Mouse (Mus musculus) forebrain, embryonic 15.5 days (tissue): ENCODE results near the gene Mcf2l. TPM values are rescaled to one million over a fixed set of nuclear protein-coding genes. Genes with fewer than 3 reads are reported as not detected.

Experiments used
- ATAC-seq: fragments of 200-750 bp; cut with Nextera tagmentation; replicated peaks from 2 replicates; pipeline ENCODE4 v1.8.0; 2017; ENCODE audit warnings: mild to moderate bottlenecking, moderate TSS enrichment, moderate library complexity
- H3K27ac ChIP-seq: fragments of 300-500 bp; sonication (generic); replicated peaks from 2 replicates; pipeline ENCODE4 v1.5.1; 2015; ENCODE audit warnings: mild to moderate bottlenecking, inconsistent platforms
- H3K27me3 ChIP-seq: fragments of 300-500 bp; sonication (generic); 2 replicates; pipeline ENCODE4 v1.6.1; 2015; ENCODE audit warnings: inconsistent platforms
- H3K36me3 ChIP-seq: fragments of 300-500 bp; sonication (generic); 2 replicates; pipeline ENCODE4 v1.6.1; 2015; ENCODE audit warnings: mild to moderate bottlenecking, inconsistent platforms
- H3K4me1 ChIP-seq: fragments of 300-500 bp; sonication (generic); 2 replicates; pipeline ENCODE4 v1.6.1; 2015; ENCODE audit warnings: inconsistent platforms
- H3K4me2 ChIP-seq: fragments of 300-500 bp; sonication (generic); replicated peaks from 2 replicates; pipeline ENCODE4 v1.6.1; 2015; ENCODE audit warnings: mild to moderate bottlenecking, inconsistent platforms
- H3K4me3 ChIP-seq: fragments of 300-500 bp; sonication (generic); 2 replicates; pipeline ENCODE4 v1.5.1; 2015; ENCODE audit warnings: mild to moderate bottlenecking, inconsistent platforms
- H3K9ac ChIP-seq: fragments of 300-500 bp; sonication (generic); replicated peaks from 2 replicates; pipeline ENCODE4 v1.6.1; 2015; ENCODE audit warnings: mild to moderate bottlenecking, inconsistent platforms
- H3K9me3 ChIP-seq: fragments of 300-500 bp; sonication (generic); 2 replicates; pipeline ENCODE4 v1.6.1; 2016; ENCODE audit warnings: inconsistent platforms
- WGBS: fragments of 180-500 bp; shearing (Covaris S2); methylation state at CpG from one replicate; pipeline ENCODE4 v1.1.7; 2015; ENCODE audit warnings: mixed read lengths; 5-methylcytosine and 5-hydroxymethylcytosine counted together
- polyA plus RNA-seq: library from polyadenylated mRNA; unstranded; fragments of >200 nt; fragmentation: Nextera tagmentation; extraction: Ambion mirVana; gene quantifications from 2 replicates; pipeline ENCODE4 v1.2.1, GENCODE M21; 2015

The Mcf2l gene
- polyA plus RNA-seq, 1 experiment from 2014 or later, result 139 TPM

GRCm38 (mm10) chr8:12920599-12920998, 47.0 kb downstream of the Mcf2l start:
- H3K4me3 ChIP-seq, result no peak overlapping the region
- no peaks in the 10 kb centered on the region for H3K27me3 ChIP-seq
- WGBS, result 86% methylated on average over 4 of the region's 4 CpGs

GRCm38 (mm10) chr8:12925051-12925450, 51.4 kb downstream of the Mcf2l start:
- Histone ChIP-seq H3K9me3 (no peaks in the 10 kb centered on the region), H3K9ac (no peak overlapping the region), H3K4me3 (no peak overlapping the region), H3K27me3 (no peaks in the 10 kb centered on the region), H3K4me1 (peaks cover 25% of the 10 kb centered on the region), H3K36me3 (no peaks in the 10 kb centered on the region), H3K27ac (no peak overlapping the region), H3K4me2 (no peak overlapping the region)
- ATAC-seq, result no peak
- WGBS, result 89% methylated on average over 8 of the region's 8 CpGs

More at GRCm38 (mm10) chr8:12920599-12920998, 47.0 kb downstream of the Mcf2l start:
- Histone ChIP-seq H3K36me3 (no peaks in the 10 kb centered on the region), H3K4me2 (no peak overlapping the region), H3K27ac (no peak overlapping the region), H3K9ac (no peak overlapping the region), H3K4me1 (peaks cover 45% of the 10 kb centered on the region), H3K9me3 (no peaks in the 10 kb centered on the region)
- ATAC-seq, result no peak

GRCm38 (mm10) chr8:12925941-12926381, 52.4 kb downstream of the Mcf2l start:
- Histone ChIP-seq H3K4me3 (no peak overlapping the region), H3K9ac (no peak overlapping the region), H3K9me3 (no peaks in the 10 kb centered on the region), H3K4me2 (no peak overlapping the region), H3K36me3 (no peaks in the 10 kb centered on the region), H3K4me1 (peaks cover 21% of the 10 kb centered on the region), H3K27ac (no peak overlapping the region), H3K27me3 (no peaks in the 10 kb centered on the region)
- ATAC-seq, result no peak
- WGBS, result 76% methylated on average over 13 of the region's 13 CpGs

GRCm38 (mm10) chr8:12927204-12927983, 53.8 kb downstream of the Mcf2l start:
- Histone ChIP-seq H3K4me1 (peaks cover 23% of the 10 kb centered on the region), H3K4me2 (no peak overlapping the region), H3K9ac (no peak overlapping the region), H3K27ac (no peak overlapping the region), H3K36me3 (no peaks in the 10 kb centered on the region), H3K9me3 (no peaks in the 10 kb centered on the region), H3K27me3 (no peaks in the 10 kb centered on the region), H3K4me3 (no peak overlapping the region)
- 62% methylated on average over 7 of the region's 7 CpGs for WGBS
- no peak for ATAC-seq

GRCm38 (mm10) chr8:12928033-12928432, 54.4 kb downstream of the Mcf2l start:
- Histone ChIP-seq H3K4me1 (peaks cover 23% of the 10 kb centered on the region), H3K27ac (no peak overlapping the region), H3K4me2 (no peak overlapping the region), H3K9ac (no peak overlapping the region), H3K36me3 (no peaks in the 10 kb centered on the region), H3K27me3 (no peaks in the 10 kb centered on the region), H3K9me3 (no peaks in the 10 kb centered on the region), H3K4me3 (no peak overlapping the region)
- 0 out of 2 replicates have a peak, but pooled peaks have one; percentile 28 for ATAC-seq
- 85% methylated on average over 8 of the region's 8 CpGs for WGBS

- WGBS, result 86% methylated on average over 5 of the region's 5 CpGs
- ATAC-seq, result no peak
Measured at GRCm38 (mm10) chr8:12928931-12929330, 55.3 kb downstream of the Mcf2l start.

GRCm38 (mm10) chr8:12930290-12930689, 56.7 kb downstream of the Mcf2l start:
- Histone ChIP-seq H3K27ac (no peak overlapping the region), H3K36me3 (no peaks in the 10 kb centered on the region), H3K4me3 (no peak overlapping the region), H3K4me1 (peaks cover 26% of the 10 kb centered on the region), H3K27me3 (no peaks in the 10 kb centered on the region), H3K4me2 (no peak overlapping the region), H3K9me3 (no peaks in the 10 kb centered on the region), H3K9ac (no peak overlapping the region)
- no peak for ATAC-seq
- WGBS, result 49% methylated on average over 5 of the region's 5 CpGs

More at GRCm38 (mm10) chr8:12928931-12929330, 55.3 kb downstream of the Mcf2l start:
- Histone ChIP-seq H3K4me2 (no peak overlapping the region), H3K27ac (no peak overlapping the region), H3K4me3 (no peak overlapping the region), H3K27me3 (no peaks in the 10 kb centered on the region), H3K9me3 (no peaks in the 10 kb centered on the region), H3K9ac (no peak overlapping the region), H3K36me3 (no peaks in the 10 kb centered on the region), H3K4me1 (peaks cover 26% of the 10 kb centered on the region)

GRCm38 (mm10) chr8:12931426-12931825, 57.8 kb downstream of the Mcf2l start:
- Histone ChIP-seq H3K4me2 (no peak overlapping the region), H3K9me3 (no peaks in the 10 kb centered on the region), H3K4me1 (peaks cover 21% of the 10 kb centered on the region), H3K27me3 (no peaks in the 10 kb centered on the region), H3K36me3 (no peaks in the 10 kb centered on the region), H3K4me3 (no peak overlapping the region), H3K27ac (no peak overlapping the region), H3K9ac (0 out of 2 replicates have a peak overlapping the region, but pooled peaks have one; percentile 10)
- ATAC-seq, result no peak
- WGBS, result 57% methylated on average over 11 of the region's 11 CpGs

GRCm38 (mm10) chr8:12932520-12932919, 58.9 kb downstream of the Mcf2l start:
- Histone ChIP-seq H3K9me3 (no peaks in the 10 kb centered on the region), H3K9ac (no peak overlapping the region), H3K4me1 (peaks cover 21% of the 10 kb centered on the region), H3K36me3 (no peaks in the 10 kb centered on the region), H3K4me3 (no peak overlapping the region), H3K4me2 (no peak overlapping the region), H3K27ac (no peak overlapping the region), H3K27me3 (no peaks in the 10 kb centered on the region)
- 85% methylated on average over 8 of the region's 8 CpGs for WGBS
- ATAC-seq, result no peak

- H3K27ac ChIP-seq, result no peak overlapping the region
- 72% methylated on average over 3 of the region's 3 CpGs for WGBS
- no peak for ATAC-seq
- H3K4me3 ChIP-seq, result no peak overlapping the region
- no peaks in the 10 kb centered on the region for H3K9me3 ChIP-seq
- no peaks in the 10 kb centered on the region for H3K27me3 ChIP-seq
- H3K4me1 ChIP-seq, result peaks cover 11% of the 10 kb centered on the region
- H3K36me3 ChIP-seq, result no peaks in the 10 kb centered on the region
- no peak overlapping the region for H3K4me2 ChIP-seq
- H3K9ac ChIP-seq, result no peak overlapping the region
Measured at GRCm38 (mm10) chr8:12933765-12934164, 60.2 kb downstream of the Mcf2l start.

GRCm38 (mm10) chr8:12934453-12935043, 60.9 kb downstream of the Mcf2l start:
- Histone ChIP-seq H3K4me1 (peaks cover 5% of the 10 kb centered on the region; the same call in 1 of the 2 replicates), H3K27me3 (no peaks in the 10 kb centered on the region), H3K4me3 (no peak overlapping the region), H3K36me3 (no peaks in the 10 kb centered on the region), H3K9ac (no peak overlapping the region), H3K27ac (no peak overlapping the region), H3K4me2 (no peak overlapping the region), H3K9me3 (no peaks in the 10 kb centered on the region)
- ATAC-seq, result no peak
- 72% methylated on average over 8 of the region's 8 CpGs for WGBS

- ATAC-seq, result no peak
- Histone ChIP-seq H3K9me3 (no peaks in the 10 kb centered on the region), H3K4me1 (no peaks in the 10 kb centered on the region), H3K4me2 (no peak overlapping the region), H3K27me3 (no peaks in the 10 kb centered on the region), H3K4me3 (no peak overlapping the region), H3K36me3 (no peaks in the 10 kb centered on the region), H3K9ac (no peak overlapping the region), H3K27ac (no peak overlapping the region)
- WGBS, result 81% methylated on average over 8 of the region's 8 CpGs
Measured at GRCm38 (mm10) chr8:12940549-12940948, 66.9 kb downstream of the Mcf2l start.
